Mouse (Mus musculus) brown adipose tissue, adult 24 weeks (tissue): ENCODE results near the gene Tmem41a. TPM values are rescaled to one million over a fixed set of nuclear protein-coding genes. Genes with fewer than 3 reads are reported as not detected.
"Not testable (repeated sequence)": the region's sequence is repeated elsewhere in the genome, so short reads cannot be mapped to it uniquely, and the experiment has no call there.

Experiments used
- H3K27ac ChIP-seq: fragments of 200-500 bp; replicated peaks from 2 replicates; pipeline ENCODE4 v1.5.1; 2012; ENCODE audit warnings: low read depth, mild to moderate bottlenecking, low read length
- H3K4me1 ChIP-seq: fragments of 200-500 bp; 2 replicates; pipeline ENCODE4 v1.6.1; 2012; ENCODE audit warnings: low read length, mixed read lengths; ENCODE audit not compliant: control insufficient read depth, insufficient read depth, insufficient read length
- H3K4me3 ChIP-seq: fragments of 200-500 bp; 2 replicates; pipeline ENCODE4 v1.5.1; 2012; ENCODE audit warnings: low read depth, mild to moderate bottlenecking, low read length, moderate library complexity; ENCODE audit not compliant: insufficient read depth
- polyA plus RNA-seq: library from polyadenylated mRNA; stranded (reverse); fragments of >200 nt; gene quantifications from 2 replicates; pipeline ENCODE4 v1.2.4, GENCODE M21; 2012; ENCODE audit not compliant: missing spikeins, insufficient read depth, insufficient read length

The Tmem41a gene
- polyA plus RNA-seq, 1 experiment, result 16.1 TPM

DNA sequence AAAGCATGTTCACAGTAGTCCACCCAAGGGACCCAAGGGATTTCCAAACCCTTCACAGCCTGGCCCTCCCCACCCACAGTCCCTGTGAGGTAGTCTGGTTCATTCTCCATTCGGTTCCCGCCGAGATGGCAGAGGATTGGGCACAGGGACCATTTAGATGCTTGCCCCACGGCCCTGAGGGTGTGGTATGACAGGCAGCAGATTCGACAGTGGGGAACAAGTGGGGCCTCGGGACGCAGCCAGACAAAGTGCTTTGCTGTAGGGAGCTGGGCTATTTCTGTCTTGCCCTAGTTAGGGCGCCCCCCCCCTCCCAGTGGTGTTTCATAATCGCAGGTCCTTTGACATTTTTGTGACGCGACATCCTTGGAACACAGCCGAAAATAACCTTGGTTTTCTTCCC, 8.2 kb upstream of the Tmem41a start:
- Histone ChIP-seq H3K4me3 (peak overlapping the region; percentile 40; the same call in 1 of the 2 replicates), H3K4me1 (no peaks in the 10 kb centered on the region), H3K27ac (peak overlapping the region; percentile 92)

DNA sequence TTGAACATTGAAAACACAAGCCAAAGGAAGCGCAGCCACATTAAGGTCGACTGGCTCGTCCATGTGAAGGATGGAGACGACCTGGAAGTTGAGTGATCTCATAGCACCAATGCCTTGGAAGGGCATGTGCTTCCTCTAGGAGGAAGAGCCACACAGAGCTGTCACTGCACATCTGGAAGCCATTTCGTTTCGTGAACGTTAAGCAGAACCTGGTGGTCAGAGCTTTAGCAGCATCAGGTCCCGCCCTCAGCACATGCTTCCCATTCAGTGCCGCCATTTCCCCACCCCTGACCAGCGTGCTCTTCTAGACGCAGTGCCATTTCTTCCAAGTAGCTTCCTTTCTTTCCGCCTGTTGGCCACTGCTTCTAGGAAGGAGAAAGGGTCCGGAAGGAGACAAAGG, 18.9 kb downstream of the Tmem41a start:
- Histone ChIP-seq H3K27ac (no peak overlapping the region), H3K4me1 (no peaks in the 10 kb centered on the region), H3K4me3 (no peak overlapping the region)

DNA sequence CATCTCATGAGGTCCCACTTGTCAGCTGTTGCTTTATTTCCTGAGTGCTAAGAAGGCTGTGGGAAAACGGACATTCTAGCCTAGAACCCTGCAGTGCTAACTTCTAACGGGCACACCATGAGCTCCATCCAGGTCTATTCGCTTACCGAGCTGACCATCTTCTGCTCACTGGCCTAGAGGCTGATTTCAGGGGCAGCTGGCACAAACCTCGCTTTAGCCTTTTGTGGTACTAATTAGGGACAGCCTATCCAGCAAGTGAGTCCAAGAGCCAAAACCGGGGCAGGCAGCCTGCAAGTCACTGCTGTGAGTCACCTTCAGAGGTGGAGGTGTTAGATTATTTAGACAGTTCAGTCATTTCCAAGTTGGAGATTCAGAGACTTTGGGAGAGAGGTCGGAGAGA, 30.7 kb downstream of the Tmem41a start:
- H3K27ac ChIP-seq, result no peak overlapping the region
- H3K4me3 ChIP-seq, result no peak overlapping the region
- no peaks in the 10 kb centered on the region for H3K4me1 ChIP-seq

DNA sequence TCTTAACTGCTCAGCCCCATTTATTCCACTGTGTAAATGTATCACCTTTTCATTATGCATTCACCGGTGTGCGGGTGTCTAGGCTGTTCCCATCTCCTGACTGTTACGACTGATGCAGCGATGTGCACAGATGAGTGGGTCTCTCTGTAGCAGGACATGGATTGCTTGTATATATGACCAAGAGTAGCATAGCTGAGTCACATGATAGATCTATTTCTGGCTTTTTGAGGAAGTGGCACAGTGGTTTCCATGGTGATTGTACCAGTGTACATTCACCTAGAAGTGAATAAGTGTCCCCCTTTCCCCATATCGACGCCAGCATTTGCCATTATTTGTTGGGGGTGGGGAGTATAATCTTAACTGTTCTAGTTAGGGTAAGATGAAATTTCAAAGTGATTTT, 34.0 kb downstream of the Tmem41a start:
- Histone ChIP-seq H3K27ac (no peak overlapping the region), H3K4me1 (no peaks in the 10 kb centered on the region), H3K4me3 (no peak overlapping the region)

DNA sequence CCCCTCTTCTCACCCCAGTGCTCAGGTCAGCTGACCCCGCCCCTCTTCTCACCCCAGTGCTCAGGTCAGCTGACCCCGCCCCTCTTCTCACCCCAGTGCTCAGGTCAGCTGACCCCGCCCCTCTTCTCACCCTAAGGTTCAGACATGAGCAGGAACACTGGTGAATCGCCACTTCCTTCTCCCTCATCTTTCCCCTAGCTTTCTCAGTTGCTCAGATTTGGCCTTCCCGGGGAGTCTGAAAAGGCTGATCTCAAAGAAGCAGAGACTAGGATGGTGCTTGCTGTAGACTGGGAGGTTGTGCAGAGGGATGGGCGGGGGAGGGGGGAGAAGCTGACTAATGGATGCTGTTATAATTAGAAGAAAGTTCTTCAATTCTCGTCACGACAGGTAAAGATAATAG, 38.4 kb downstream of the Tmem41a start:
- H3K4me1 ChIP-seq, H3K4me3 ChIP-seq, H3K27ac ChIP-seq: not testable (repeated sequence)

DNA sequence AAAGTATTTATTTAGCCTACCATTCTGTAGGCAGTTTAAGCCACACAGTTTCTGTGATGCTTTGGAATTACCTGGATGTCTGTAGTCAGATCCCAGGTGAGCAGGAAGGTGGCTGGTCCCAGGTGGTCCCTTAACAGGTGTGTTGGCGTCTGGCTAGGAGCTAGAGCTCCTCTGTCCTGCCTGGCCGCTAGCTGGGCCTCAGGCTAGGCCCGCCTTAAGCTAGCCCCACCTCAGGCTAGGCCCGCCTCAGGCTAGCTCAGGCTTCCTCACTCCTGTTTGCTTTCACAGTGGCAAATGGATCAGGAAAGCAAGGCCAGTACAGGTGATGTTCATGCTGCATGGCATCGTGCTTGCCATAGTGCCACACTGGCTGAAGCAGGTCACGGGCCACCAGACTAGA, 40.5 kb downstream of the Tmem41a start:
- H3K4me1 ChIP-seq, result peaks cover 2% of the 10 kb centered on the region; the same call in 1 of the 2 replicates

DNA sequence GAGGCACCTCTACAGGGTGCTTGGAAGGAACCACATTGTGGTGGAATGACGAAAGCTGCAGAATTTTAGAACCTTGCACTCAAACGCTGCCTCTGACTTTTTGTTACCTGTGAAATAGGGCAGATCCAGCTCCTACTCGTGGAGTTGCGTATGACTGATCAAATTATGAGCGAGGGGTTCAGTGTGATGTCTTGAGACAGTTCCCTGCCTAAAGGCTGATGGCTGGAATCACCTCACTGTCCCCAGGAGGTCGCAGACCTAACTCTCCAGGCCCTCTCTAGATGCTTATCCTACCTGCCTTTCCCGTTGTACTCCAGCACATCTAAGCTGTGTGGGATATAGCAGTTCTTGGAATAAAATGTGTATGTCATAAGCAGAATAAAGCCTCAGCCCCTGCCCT, 41.4 kb downstream of the Tmem41a start:
- Histone ChIP-seq H3K4me3 (no peak overlapping the region), H3K4me1 (peaks cover 2% of the 10 kb centered on the region; the same call in 1 of the 2 replicates), H3K27ac (no peak overlapping the region)

More for the DNA sequence above, 40.5 kb downstream of the Tmem41a start:
- H3K4me3 ChIP-seq, result no peak overlapping the region
- H3K27ac ChIP-seq, result no peak overlapping the region

DNA sequence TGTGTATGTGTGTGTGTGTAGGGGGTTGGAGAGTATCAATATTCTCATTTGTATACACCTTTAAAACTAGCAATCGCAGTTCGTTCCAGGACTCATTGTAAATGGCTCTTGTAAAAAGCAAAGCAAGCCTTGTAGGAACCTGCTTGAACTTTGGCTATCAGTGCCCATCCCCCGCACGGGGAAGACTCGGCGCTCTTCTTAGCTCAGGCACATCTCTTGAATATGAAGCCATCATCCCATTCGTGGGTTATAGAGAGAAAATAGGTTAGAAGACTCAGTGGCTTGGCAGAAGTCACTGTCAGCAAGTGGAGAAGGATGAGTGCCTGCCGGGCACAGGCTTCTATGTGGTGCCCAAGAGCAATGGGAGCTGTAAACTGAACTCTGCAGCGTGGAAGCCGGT, 42.7 kb downstream of the Tmem41a start:
- no peak overlapping the region for H3K27ac ChIP-seq
- peaks cover 2% of the 10 kb centered on the region; the same call in 1 of the 2 replicates for H3K4me1 ChIP-seq
- H3K4me3 ChIP-seq, result no peak overlapping the region

DNA sequence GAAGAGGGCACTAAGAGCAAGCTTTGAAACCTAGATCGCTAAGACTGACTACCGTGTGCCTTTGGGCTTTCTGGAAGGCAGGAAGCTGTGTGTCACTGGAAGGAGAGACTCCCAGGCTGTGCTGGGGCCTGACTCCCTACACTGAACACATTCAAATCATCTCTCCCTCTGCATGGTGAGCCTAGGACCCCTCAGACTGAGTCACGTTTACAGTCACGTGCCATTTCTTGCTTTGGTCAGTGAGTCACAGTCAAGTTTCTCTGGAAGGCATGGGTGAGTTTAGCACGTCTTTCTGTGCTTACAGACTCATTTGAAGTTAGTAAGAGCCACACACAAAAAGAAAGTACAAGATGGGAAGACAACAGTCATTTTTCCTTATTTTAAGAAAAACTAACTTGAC, 46.1 kb downstream of the Tmem41a start:
- no peak overlapping the region for H3K27ac ChIP-seq

DNA sequence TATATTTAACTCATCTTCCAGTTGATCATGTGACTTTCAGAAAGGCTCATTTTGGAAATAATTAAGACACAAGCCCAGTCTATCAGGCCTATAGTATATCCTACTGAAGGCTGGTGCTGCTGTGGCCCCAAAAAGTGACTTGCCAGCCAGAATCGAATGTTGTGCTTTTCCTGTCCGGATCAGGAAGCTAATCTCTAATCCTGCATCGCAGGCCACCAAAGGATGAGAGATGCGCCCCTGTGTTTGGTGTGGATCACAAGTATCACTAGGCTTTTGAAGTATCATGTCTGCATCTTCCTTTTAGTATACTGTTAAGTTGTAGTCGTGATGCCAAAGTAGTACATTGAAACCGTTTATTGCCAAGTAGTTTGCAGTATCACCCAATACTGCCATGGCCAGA, 53.5 kb downstream of the Tmem41a start:
- Histone ChIP-seq H3K4me1 (no peaks in the 10 kb centered on the region), H3K27ac (no peak overlapping the region), H3K4me3 (no peak overlapping the region)

More for the DNA sequence above, 46.1 kb downstream of the Tmem41a start:
- no peaks in the 10 kb centered on the region for H3K4me1 ChIP-seq
- no peak overlapping the region for H3K4me3 ChIP-seq

DNA sequence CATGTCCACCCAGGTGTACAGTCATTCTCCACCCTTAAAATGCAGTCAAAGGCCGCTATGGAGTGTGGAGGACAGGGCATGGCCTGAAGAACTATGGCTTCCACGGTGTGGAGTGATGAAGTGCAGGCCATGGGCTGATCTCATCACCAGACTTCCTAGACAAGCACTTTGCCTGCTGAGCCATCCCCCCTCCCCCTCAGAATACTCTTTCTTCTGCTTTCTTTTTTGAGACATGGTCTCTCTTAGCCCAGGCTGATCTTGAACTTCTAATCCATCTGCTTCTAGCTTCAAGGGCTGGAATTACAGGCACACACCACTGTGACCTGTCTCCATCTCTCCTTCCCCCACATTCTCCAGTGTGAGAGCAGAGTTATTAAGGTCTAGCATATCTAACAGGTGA, 59.8 kb downstream of the Tmem41a start:
- Histone ChIP-seq H3K4me3 (no peak overlapping the region), H3K27ac (no peak overlapping the region), H3K4me1 (no peaks in the 10 kb centered on the region)

Other genes with a start within 250 kb of the Tmem41a start
- gene Ehhadh, start 159.7 kb downstream of the Tmem41a start, polyA plus RNA-seq, result 21.1 and 47.5 TPM in 2 replicates
- gene Map3k13, start 153.2 kb downstream of the Tmem41a start, polyA plus RNA-seq, result 0.50 and 0.55 TPM in 2 replicates
- not detected in 2 replicates for gene Liph, start 48.1 kb upstream of the Tmem41a start, polyA plus RNA-seq
- gene Senp2, start 61.9 kb upstream of the Tmem41a start, polyA plus RNA-seq, result 23.1 and 23.3 TPM in 2 replicates
- gene Igf2bp2, start 215.7 kb upstream of the Tmem41a start, polyA plus RNA-seq, result 1.9 and 3.5 TPM in 2 replicates